Mouse (Mus musculus): Measurements from ENCODE around the gene Aurkb. TPM values are rescaled to one million over a fixed set of nuclear protein-coding genes. Genes with fewer than 3 reads are reported as not detected.
A peak's percentile ranks its signal among the peaks of the same experiment; 100 is the strongest.

Aurkb gene
- polyA plus RNA-seq, 1 experiment from 2014 or later, result 209 TPM

DNA sequence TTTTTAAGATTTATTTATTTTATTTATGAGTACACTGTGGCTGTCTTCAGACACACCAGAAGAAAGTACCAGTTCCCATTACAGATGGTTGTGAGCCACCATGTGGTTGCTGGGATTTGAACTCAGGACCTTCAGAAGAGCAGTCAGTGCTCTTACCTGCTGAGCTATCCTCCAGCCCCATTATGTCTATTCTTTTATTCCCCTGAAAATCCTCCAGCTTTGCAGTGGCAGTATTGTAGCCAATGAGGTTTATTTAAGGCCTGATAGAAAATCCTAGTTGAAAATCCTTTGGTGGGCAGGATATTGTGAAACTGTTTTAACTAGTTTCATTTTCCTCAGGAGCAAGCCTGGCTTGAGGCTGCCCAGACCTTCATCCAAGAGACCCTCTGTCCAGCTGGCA is 24.8 kb upstream of the Aurkb start:
- Histone ChIP-seq H3K9me3 (ENCODE audit: low read depth, low read length) (no peaks in the 10 kb centered on the region), H3K27me3 (ENCODE audit: insufficient read depth, low read length) (no peaks in the 10 kb centered on the region), H3K9ac (no peak overlapping the region), H3K4me1 (ENCODE audit: insufficient read depth) (peaks cover 4% of the 10 kb centered on the region; the same call in 1 of the 2 replicates), H3K27ac (ENCODE audit: low read depth) (no peak overlapping the region), H3K36me3 (ENCODE audit: insufficient read depth) (peaks cover 46% of the 10 kb centered on the region), H3K4me2 (no peak overlapping the region), H3K4me3 (ENCODE audit: low read depth, low read length) (no peak overlapping the region)
- no peak for DNase-seq
- no peak for TF ChIP-seq CTCF (IDR thresholded peaks at IDR 0.05; ENCODE audit: low read depth)
- ATAC-seq (ENCODE audit: insufficient read depth), result no peak

- Histone ChIP-seq H3K36me3 (ENCODE audit: insufficient read depth) (peaks cover 99% of the 10 kb centered on the region), H3K4me3 (ENCODE audit: low read depth, low read length) (no peak overlapping the region), H3K27me3 (ENCODE audit: insufficient read depth, low read length) (no peaks in the 10 kb centered on the region), H3K4me2 (no peak overlapping the region), H3K4me1 (ENCODE audit: insufficient read depth) (no peaks in the 10 kb centered on the region), H3K9me3 (ENCODE audit: low read depth, low read length) (no peaks in the 10 kb centered on the region), H3K9ac (no peak overlapping the region), H3K27ac (ENCODE audit: low read depth) (no peak overlapping the region)
- no peak for TF ChIP-seq CTCF (IDR thresholded peaks at IDR 0.05; ENCODE audit: low read depth)
- DNase-seq (no peak), ATAC-seq (ENCODE audit: insufficient read depth) (no peak)
- WGBS, result 94% methylated on average over 3 of the region's 3 CpGs
Observed at GRCm38 (mm10) chr11:69026562-69026961, 18.9 kb upstream of the Aurkb start.

DNA sequence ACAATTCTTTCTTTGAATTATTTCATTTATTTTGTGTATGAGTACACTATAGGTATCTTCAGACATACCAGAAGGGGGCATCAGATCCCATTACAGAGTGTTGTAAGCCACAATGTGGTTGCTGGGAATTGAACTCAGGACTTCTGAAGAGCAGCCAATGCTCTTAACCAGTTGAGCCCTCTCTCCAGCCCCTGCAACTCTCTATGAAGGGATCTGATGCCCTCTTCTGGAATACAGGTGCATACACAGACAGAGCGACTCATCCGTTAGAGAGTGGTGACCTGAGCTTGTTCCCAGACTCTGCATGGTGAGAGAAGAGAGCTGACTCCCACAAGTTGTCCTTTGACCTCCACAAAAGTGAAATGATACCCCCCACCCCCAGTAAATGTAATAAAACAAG is 16.6 kb upstream of the Aurkb start:
- TF ChIP-seq CTCF (IDR thresholded peaks at IDR 0.05; ENCODE audit: low read depth), result peak; percentile 20; the same call in 1 of the 2 replicates
- H3K27me3 ChIP-seq (ENCODE audit: insufficient read depth, low read length), result no peaks in the 10 kb centered on the region
- no peak overlapping the region for H3K4me2 ChIP-seq
- no peak overlapping the region for H3K27ac ChIP-seq (ENCODE audit: low read depth)
- no peak overlapping the region for H3K4me3 ChIP-seq (ENCODE audit: low read depth, low read length)
- no peaks in the 10 kb centered on the region for H3K9me3 ChIP-seq (ENCODE audit: low read depth, low read length)
- H3K36me3 ChIP-seq (ENCODE audit: insufficient read depth), result peaks cover 99% of the 10 kb centered on the region
- no peaks in the 10 kb centered on the region for H3K4me1 ChIP-seq (ENCODE audit: insufficient read depth)
- DNase-seq (peak; percentile 19), ATAC-seq (ENCODE audit: insufficient read depth) (no peak)
- H3K9ac ChIP-seq, result no peak overlapping the region
- WGBS, result 64% methylated on average over 2 of the region's 2 CpGs

DNA sequence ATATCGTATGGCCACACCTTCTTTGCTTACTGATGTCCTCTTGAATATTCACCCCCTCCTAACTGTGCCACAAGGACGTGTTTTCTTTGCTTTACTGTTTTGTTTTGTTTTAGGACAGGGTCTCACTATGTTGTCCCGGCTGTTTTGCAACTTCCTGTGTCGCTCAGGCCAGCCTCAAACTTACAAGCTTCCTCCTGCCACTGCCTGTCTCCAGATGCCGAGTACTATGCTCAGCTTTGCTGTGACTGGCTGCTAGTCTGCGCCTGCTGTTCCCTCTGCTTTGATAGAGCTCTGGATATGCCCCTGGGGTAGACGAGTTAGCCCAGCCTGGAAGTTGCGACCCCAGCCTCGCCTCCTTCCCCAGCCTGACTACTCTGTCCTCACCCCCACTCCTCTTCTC is 11.9 kb upstream of the Aurkb start:
- Histone ChIP-seq H3K27ac (ENCODE audit: low read depth) (no peak overlapping the region), H3K36me3 (ENCODE audit: insufficient read depth) (peaks cover 67% of the 10 kb centered on the region)
- 69% methylated on average over 9 of the region's 9 CpGs for WGBS

GRCm38 (mm10) chr11:69034585-69034984 is 10.9 kb upstream of the Aurkb start:
- 88% methylated on average over 3 of the region's 3 CpGs for WGBS
- H3K4me2 ChIP-seq, result no peak overlapping the region
- no peak overlapping the region for H3K9ac ChIP-seq
- no peaks in the 10 kb centered on the region for H3K27me3 ChIP-seq (ENCODE audit: insufficient read depth, low read length)
- H3K27ac ChIP-seq (ENCODE audit: low read depth), result no peak overlapping the region
- DNase-seq, result no peak
- peaks cover 5% of the 10 kb centered on the region; the same call in 1 of the 2 replicates for H3K4me1 ChIP-seq (ENCODE audit: insufficient read depth)
- ATAC-seq (ENCODE audit: insufficient read depth), result no peak
- no peak overlapping the region for H3K4me3 ChIP-seq (ENCODE audit: low read depth, low read length)
- no peak for TF ChIP-seq CTCF (IDR thresholded peaks at IDR 0.05; ENCODE audit: low read depth)
- peaks cover 57% of the 10 kb centered on the region for H3K36me3 ChIP-seq (ENCODE audit: insufficient read depth)
- no peaks in the 10 kb centered on the region for H3K9me3 ChIP-seq (ENCODE audit: low read depth, low read length)

More for the DNA sequence above, 11.9 kb upstream of the Aurkb start:
- H3K27me3 ChIP-seq (ENCODE audit: insufficient read depth, low read length), result no peaks in the 10 kb centered on the region
- H3K4me2 ChIP-seq, result no peak overlapping the region
- no peaks in the 10 kb centered on the region for H3K9me3 ChIP-seq (ENCODE audit: low read depth, low read length)
- no peak overlapping the region for H3K9ac ChIP-seq
- H3K4me1 ChIP-seq (ENCODE audit: insufficient read depth), result peaks cover 2% of the 10 kb centered on the region; the same call in 1 of the 2 replicates
- TF ChIP-seq CTCF (IDR thresholded peaks at IDR 0.05; ENCODE audit: low read depth), result no peak
- DNase-seq (no peak), ATAC-seq (ENCODE audit: insufficient read depth) (no peak)
- no peak overlapping the region for H3K4me3 ChIP-seq (ENCODE audit: low read depth, low read length)

DNA sequence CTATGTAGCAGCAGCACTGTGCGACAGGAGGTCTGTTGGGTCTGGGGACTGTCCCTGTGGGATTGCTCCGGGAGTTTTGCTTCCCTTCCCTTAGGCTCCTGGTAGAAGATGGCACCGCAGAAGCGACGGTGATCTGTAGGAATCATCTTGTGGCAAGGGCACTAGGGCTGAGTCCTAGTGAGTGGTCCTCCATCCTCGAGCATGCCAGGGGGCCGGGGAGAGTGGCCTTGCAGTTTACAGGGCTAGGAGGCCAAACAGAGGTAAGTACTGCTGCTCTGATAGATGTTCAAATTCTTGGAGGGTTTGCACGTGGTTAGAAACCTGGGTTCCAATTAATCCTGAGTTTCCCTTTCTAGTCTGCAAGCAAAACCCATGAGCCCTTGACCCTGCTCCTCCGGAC is 10.0 kb upstream of the Aurkb start:
- 83% methylated on average over 9 of the region's 9 CpGs for WGBS
- H3K9ac ChIP-seq, result no peak overlapping the region
- H3K4me3 ChIP-seq (ENCODE audit: low read depth, low read length), result peak overlapping the region; percentile 17

DNA sequence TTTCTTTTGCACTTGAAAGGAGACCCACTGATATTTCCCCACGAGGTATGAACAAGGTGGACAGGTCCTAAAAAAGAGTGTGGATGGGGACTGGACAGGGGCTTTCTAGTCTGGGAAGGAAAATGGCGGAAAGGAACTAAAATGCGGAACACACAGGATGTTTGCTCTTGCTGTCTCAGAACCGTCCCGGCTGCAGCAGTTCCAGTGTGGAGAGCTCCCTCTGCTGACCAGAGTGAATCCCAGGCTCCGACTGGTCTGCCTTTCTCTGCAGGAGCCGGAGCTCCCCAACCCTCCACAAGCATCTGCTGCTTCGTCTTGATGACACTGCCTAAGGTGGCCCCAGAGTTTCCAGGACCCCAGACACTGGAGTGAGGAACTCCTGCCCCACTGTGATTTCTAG is 9.6 kb upstream of the Aurkb start:
- H3K4me3 ChIP-seq (ENCODE audit: low read depth, low read length), result peak overlapping the region; percentile 17
- no peaks in the 10 kb centered on the region for H3K9me3 ChIP-seq (ENCODE audit: low read depth, low read length)
- H3K36me3 ChIP-seq (ENCODE audit: insufficient read depth), result peaks cover 45% of the 10 kb centered on the region
- DNase-seq, result peak; percentile 95
- ATAC-seq (ENCODE audit: insufficient read depth), result peak; percentile 14; the same call in 1 of the 2 replicates
- peaks cover 5% of the 10 kb centered on the region for H3K4me1 ChIP-seq (ENCODE audit: insufficient read depth)
- no peak overlapping the region for H3K9ac ChIP-seq
- peak; percentile 78 for TF ChIP-seq CTCF (IDR thresholded peaks at IDR 0.05; ENCODE audit: low read depth)
- peak overlapping the region; percentile 70 for H3K4me2 ChIP-seq
- peak overlapping the region; percentile 71 for H3K27ac ChIP-seq (ENCODE audit: low read depth)
- H3K27me3 ChIP-seq (ENCODE audit: insufficient read depth, low read length), result no peaks in the 10 kb centered on the region
- WGBS, result 4% methylated on average over 8 of the region's 8 CpGs

More for the DNA sequence above, 10.0 kb upstream of the Aurkb start:
- Histone ChIP-seq H3K27ac (ENCODE audit: low read depth) (peak overlapping the region; percentile 71), H3K4me2 (peak overlapping the region; percentile 70), H3K36me3 (ENCODE audit: insufficient read depth) (peaks cover 49% of the 10 kb centered on the region), H3K27me3 (ENCODE audit: insufficient read depth, low read length) (no peaks in the 10 kb centered on the region), H3K4me1 (ENCODE audit: insufficient read depth) (peaks cover 5% of the 10 kb centered on the region), H3K9me3 (ENCODE audit: low read depth, low read length) (no peaks in the 10 kb centered on the region)
- DNase-seq, result no peak
- ATAC-seq (ENCODE audit: insufficient read depth), result no peak
- no peak for TF ChIP-seq CTCF (IDR thresholded peaks at IDR 0.05; ENCODE audit: low read depth)
